Mouse (Mus musculus) adrenal gland (tissue): ENCODE measurements around the gene Nrcam.

ENCODE experiments used
- intact Hi-C: fragments of 180-260 bp; cut with DNase I; formaldehyde crosslinking; loops from one replicate; pipeline ENCODE4 v1.15.1; 2025

Gene Nrcam

GRCm38 (mm10) chr12:44508635-44509034 lies 179.9 kb downstream of the Nrcam start:
- intact Hi-C loops, result no loop called here

GRCm38 (mm10) chr12:44509406-44510104 lies 180.9 kb downstream of the Nrcam start:
- intact Hi-C loops, result no loop called here

DNA sequence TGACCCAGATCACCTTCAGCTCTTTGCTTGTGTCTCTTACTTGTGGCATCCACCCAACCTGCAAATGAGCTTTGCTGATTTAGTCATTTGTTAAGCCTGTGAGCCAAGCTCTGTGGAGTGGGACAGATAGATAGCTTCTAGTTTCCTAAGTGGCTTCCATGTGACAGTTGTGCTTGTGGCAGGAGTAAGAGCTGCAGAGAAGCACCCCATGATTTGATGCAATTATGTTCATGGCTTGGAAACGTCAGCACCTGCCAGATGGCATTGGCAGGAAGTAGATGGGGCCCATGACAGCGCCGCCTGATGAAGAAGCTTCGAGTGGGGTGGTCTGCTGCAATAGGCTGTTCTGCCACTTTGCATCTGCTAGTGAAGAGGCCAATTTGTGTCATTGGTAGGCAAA lies 186.4 kb downstream of the Nrcam start:
- intact Hi-C loops, result no loop called here

GRCm38 (mm10) chr12:44519440-44520141 lies 190.9 kb downstream of the Nrcam start:
- intact Hi-C loops, result no loop called here

GRCm38 (mm10) chr12:44521496-44521895 lies 192.8 kb downstream of the Nrcam start:
- intact Hi-C loops, result no loop called here

DNA sequence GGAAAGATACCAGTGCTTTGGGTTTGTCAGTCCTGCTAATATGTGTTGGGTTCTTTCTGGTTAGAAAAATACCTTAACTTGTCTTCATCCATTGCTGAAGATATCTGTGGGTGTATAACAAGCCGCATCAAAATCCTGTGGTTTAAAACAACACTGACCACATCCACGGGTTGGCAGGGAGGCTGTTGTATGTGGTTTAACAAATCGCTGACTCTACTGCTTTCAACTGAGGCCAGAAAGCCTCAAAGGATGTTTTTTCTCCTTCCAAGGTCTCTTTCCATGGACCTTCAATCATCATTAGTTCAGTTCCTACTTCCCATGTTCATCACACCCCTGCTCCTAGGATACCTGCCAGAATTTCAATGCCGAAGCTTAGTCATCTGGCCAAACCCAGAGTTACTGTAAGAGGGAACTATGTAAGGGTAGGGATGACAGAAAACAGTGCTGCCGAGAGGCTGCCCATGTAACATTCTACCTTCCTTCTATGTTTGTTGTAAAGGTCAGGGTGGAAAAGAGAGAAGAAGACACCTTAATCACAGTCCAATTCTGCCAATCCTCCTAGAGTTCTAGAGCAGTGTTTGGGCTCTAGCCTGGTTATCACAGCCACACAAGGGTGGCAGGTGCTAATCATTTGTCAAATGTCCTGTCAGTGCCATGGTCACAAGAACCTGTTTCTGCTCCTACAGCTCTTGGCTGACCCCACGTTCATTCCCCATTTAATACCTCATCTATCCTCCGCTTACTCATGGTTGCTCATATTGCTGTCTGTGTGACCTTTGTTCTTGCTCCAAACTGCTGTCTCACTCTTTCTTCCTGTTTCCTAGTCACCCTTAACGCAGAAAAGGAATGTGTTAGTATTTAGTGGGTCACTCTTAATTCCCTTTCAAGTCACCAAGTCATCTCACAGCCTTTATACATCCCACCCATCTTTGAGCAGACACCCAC lies 196.2 kb downstream of the Nrcam start:
- intact Hi-C loops, result no loop called here

- intact Hi-C loops, result no loop called here
Measured at GRCm38 (mm10) chr12:44528391-44529016, 199.8 kb downstream of the Nrcam start.

GRCm38 (mm10) chr12:44532337-44533113 lies 203.8 kb downstream of the Nrcam start:
- intact Hi-C loops, result no loop called here

DNA sequence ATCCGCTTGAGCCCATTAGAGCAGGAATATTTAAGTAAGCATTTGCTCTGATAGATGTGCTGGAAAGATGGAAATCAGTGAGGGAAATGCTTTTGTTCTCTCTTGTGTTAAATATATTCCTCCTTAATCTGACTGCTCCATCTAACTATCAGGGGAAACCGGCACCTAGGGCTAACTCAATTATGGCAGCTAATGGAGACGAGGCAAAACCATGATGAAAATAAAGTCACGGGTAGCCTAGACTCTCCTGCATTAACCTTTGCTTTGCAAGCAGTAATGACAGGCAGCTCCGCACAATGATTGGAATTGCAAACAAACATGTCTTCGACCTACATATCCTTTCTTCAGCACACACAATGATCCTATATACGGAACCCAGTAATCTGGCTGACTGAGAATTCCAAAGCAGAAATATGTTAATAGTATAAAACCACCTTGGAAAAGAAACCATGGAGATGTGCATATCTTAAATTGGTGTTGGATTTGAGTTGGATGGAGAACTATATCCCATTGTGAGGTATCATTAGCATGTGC lies 205.5 kb downstream of the Nrcam start:
- intact Hi-C loops, result no loop called here

DNA sequence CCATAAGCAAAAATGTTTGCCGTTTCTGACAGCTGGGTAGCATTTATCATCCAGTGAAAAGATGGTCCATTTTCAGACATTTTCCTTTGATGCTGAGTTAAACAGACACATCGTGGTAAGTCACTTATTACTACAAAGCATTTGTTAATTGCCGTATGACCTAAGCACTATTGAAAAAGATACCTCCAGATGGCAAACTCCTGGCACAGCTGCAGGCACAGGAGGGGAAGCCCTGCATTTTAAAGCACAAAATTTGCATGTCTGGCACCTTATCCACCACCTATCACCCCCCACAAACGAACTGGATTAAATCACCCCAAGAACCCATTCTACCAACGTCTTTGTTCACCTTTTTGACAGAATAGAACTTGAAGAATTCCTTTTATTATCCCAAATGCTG lies 206.9 kb downstream of the Nrcam start:
- intact Hi-C loops, result no loop called here

DNA sequence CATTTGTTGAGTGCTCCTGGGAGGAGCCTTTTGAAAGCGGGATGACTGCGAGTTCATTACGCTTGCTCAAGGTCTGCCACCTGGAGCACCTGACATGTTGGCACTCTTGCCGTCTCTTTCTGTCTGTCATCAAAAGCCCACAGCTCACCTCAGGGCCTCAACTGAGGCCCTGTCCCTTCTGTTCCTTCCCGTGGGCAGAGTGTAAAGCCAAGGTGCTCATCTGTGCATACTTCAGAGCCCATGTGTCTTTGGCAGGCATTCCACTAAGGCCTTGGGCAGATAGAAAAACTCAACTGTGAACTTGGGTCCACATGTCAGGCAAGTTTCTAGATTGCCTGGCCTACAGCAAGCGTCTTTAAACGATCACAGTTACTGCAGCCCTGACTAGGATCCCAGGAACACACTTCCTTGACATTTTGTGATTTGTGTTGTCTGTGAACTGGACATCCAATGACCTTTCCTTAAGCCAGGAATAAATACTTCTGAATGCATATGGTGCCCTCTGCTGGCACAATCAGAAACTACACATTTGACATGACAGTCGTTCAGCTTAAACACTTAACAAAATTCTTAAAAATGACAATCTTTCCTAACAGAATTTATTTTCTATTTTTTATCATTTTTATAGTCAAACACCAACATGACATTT lies 219.2 kb downstream of the Nrcam start:
- intact Hi-C loops, result no loop called here

GRCm38 (mm10) chr12:44548465-44548864 lies 219.8 kb downstream of the Nrcam start:
- intact Hi-C loops, result no loop called here

DNA sequence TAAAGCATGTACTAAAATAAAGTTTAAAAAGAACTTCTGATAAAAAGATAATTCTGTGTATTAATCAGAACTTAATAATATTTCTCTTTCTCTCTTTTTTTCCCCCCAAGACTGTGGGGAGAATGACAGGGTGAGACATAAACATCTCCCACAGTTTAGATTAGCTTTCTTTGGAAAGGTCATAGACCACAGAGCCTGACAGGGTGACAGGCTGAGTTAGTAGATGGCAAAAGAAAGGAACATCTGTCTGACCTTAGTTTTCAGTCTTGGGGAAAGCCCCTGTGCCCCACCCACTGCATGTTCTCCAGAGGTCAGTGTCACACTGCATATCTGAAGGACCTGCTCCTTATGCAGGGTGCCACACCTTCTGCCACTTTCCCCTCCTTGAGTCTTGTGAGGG lies 222.9 kb downstream of the Nrcam start:
- intact Hi-C loops, result loop anchor here (2.0 kb wide), 1 partner anchor 259 kb away; no protein-coding TSS in a partner anchor

DNA sequence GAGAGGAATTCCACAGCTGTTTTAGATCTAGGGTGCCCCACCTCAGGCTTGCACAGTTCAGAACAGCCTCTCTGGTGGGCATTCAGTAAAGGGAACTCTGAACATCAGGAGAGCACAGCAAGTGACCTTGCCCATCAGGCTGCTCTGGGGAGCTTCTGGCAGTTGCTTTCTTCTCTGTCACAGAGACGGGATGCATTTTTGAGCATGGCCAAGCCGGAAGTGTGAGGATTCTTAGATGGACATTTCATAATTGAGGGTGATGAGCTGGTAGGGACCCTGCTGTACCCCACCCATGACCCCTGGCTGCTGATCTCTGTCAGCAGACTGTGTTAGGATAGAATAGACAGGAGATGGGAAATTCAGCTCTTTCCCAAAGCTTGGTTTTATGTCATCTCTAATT lies 225.4 kb downstream of the Nrcam start:
- intact Hi-C loops, result no loop called here

- intact Hi-C loops, result no loop called here
Measured at GRCm38 (mm10) chr12:44554808-44555207, 226.1 kb downstream of the Nrcam start.

DNA sequence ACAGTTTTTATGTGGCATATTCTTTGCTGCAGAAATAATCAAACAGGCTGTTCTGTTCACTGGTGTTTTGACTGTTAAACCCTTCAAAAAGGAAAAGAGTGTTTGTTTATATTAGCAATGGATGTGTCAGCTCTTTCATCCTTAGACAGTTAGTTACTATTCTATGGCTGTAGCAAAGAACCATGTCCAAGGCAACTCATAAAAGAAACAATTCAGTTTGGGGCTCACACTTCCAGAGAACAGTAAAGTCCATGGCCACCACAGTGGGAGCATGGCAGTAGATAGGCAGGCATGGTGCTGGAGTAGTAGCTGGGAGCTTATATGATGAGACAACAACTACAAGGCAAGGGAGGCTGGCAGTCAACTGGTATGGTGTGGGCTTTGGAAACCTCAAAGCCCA lies 231.3 kb downstream of the Nrcam start:
- intact Hi-C loops, result no loop called here

GRCm38 (mm10) chr12:44570070-44570469 lies 241.4 kb downstream of the Nrcam start:
- intact Hi-C loops, result no loop called here

- intact Hi-C loops, result no loop called here
Measured at GRCm38 (mm10) chr12:44572664-44573063, 244.0 kb downstream of the Nrcam start.

- intact Hi-C loops, result no loop called here
Measured at GRCm38 (mm10) chr12:44574167-44574566, 245.5 kb downstream of the Nrcam start.
